In the genomic region with DNA sequence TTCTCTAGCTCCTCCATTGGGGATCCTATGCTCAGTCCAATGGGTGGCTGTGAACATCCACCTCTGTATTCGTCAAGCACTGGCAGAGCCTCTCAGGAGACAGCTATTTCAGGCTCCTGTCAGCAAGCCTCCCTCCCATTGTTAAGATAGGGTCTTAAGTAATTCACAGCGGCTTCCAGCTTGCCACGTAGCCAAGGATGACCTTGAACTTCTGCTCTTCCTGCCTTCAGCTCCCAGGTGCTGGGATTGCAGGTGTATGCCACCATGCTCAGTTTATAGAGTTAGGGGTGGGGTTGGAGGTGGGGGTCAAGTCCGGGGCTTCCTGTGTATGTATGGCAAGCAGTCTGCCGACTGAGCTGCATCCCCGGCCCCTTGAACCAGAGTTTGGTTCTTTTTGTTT, we compare ENCODE assay signal across 29 mouse cellular contexts. TPM values are rescaled to one million over a fixed set of nuclear protein-coding genes. Genes with fewer than 3 reads are reported as not detected.
DNase-seq lines count a peak whose midpoint lies in the region; TF ChIP-seq lines count a peak whose summit lies in the region.
"Had no signal": no experiment of that assay in that cellular context is flagged by ENCODE, and none has a peak within 500 bp of the region (broad histone marks: within the 10 kb centered on the region; RNA-seq: fewer than 3 reads in every experiment).

No protein-coding gene starts in this region.

- H3K4me3 ChIP-seq in E14TG2a.4 (replicated peaks; ENCODE audit: low read length) (peak overlapping the region; percentile 45), ES-Bruce4 (ENCODE audit: low read depth, low read length) (no peak overlapping the region), ES-E14 (ENCODE audit: insufficient read depth in 1 of 2, low read depth in 1 of 2, low read length in 2 of 2, poor library complexity in 1 of 2, severe bottlenecking in 1 of 2) (0 out of 4 replicates have a peak overlapping the region, but pooled peaks of 1 of the 2 experiments have one; percentile 2)
- H3K4me3 ChIP-seq in kidney, adult 2 months (ENCODE audit: insufficient read depth, low read depth, low read length): no peak overlapping the region
- H3K4me3 ChIP-seq: embryonic facial prominence, embryonic 13.5 days; embryonic facial prominence, embryonic 15.5 days; erythroblast, embryonic 14.5 days; forebrain, embryonic 10.5 days; forebrain, embryonic 12.5 days had no signal

- TF ChIP-seq POLR2A in ES-Bruce4 (IDR thresholded peaks at IDR 0.05; ENCODE audit: insufficient read depth, low read length): no peak
- no peak for TF ChIP-seq POLR2A in kidney, adult 2 months (IDR thresholded peaks at IDR 0.05; ENCODE audit: low read depth, low read length)

- H3K9ac ChIP-seq in ES-Bruce4 (ENCODE audit: low read depth, poor library complexity, severe bottlenecking) (no peak overlapping the region), ES-E14 (ENCODE audit: insufficient read depth, low read depth, low read length, poor library complexity, severe bottlenecking) (no peak overlapping the region; the same call in 1 of the 2 replicates)
- H3K9ac ChIP-seq: embryonic facial prominence, embryonic 13.5 days; embryonic facial prominence, embryonic 15.5 days; forebrain, embryonic 12.5 days had no signal

- 73% methylated on average over 6 of the region's 6 CpGs for WGBS in kidney, adult 2 months

- H3K27me3 ChIP-seq in E14TG2a.4 (ENCODE audit: insufficient read depth, low read length) (no peaks in the 10 kb centered on the region), ES-Bruce4 (ENCODE audit: control insufficient read depth, insufficient read depth, low read length, poor library complexity, severe bottlenecking) (no peaks in the 10 kb centered on the region)
- no peaks in the 10 kb centered on the region for H3K27me3 ChIP-seq in kidney, adult 2 months (replicated peaks; ENCODE audit: control insufficient read depth, insufficient read depth, low read length)
- H3K27me3 ChIP-seq: embryonic facial prominence, embryonic 13.5 days; embryonic facial prominence, embryonic 15.5 days; forebrain, embryonic 12.5 days; Patski had no signal

- peaks cover 90% of the 10 kb centered on the region for H3K36me3 ChIP-seq in E14TG2a.4 (ENCODE audit: insufficient read depth, low read length)
- H3K36me3 ChIP-seq in ES-Bruce4 (ENCODE audit: control insufficient read depth, insufficient read depth, low read length, poor library complexity, severe bottlenecking): peaks cover 23% of the 10 kb centered on the region
- peaks cover 53% of the 10 kb centered on the region for H3K36me3 ChIP-seq in ES-E14 (ENCODE audit: control insufficient read depth, insufficient read depth, low read length, poor library complexity, severe bottlenecking)
- H3K36me3 ChIP-seq in kidney, adult 2 months (ENCODE audit: control insufficient read depth, insufficient read depth, low read length): peaks cover 11% of the 10 kb centered on the region; the same call in 1 of the 2 replicates

- H3K27ac ChIP-seq in ES-Bruce4 (ENCODE audit: insufficient read depth, low read length) (peak overlapping the region; percentile 94), ES-E14 (ENCODE audit: insufficient read depth, low read depth, low read length, poor library complexity, severe bottlenecking) (peak overlapping the region; percentile 86; the same call in 1 of the 2 replicates)
- H3K27ac ChIP-seq in kidney, adult 2 months (ENCODE audit: insufficient read depth, low read depth, low read length): no peak overlapping the region
- H3K27ac ChIP-seq: embryonic facial prominence, embryonic 13.5 days; embryonic facial prominence, embryonic 15.5 days; forebrain, embryonic 10.5 days; forebrain, embryonic 12.5 days had no signal

- H3K9me3 ChIP-seq in E14TG2a.4 (ENCODE audit: low read length) (no peaks in the 10 kb centered on the region), ES-Bruce4 (replicated peaks; ENCODE audit: control insufficient read depth, insufficient read depth, low read length, poor library complexity, severe bottlenecking) (no peaks in the 10 kb centered on the region), ES-E14 (ENCODE audit: control insufficient read depth, insufficient read depth, low read depth, low read length) (no peaks in the 10 kb centered on the region)
- H3K9me3 ChIP-seq: embryonic facial prominence, embryonic 13.5 days; embryonic facial prominence, embryonic 15.5 days; forebrain, embryonic 10.5 days; forebrain, embryonic 12.5 days had no signal

- DNase-seq in ES-E14 (ENCODE audit: low read depth, low spot score) (no peak), ZHBTc4 (ENCODE audit: low read depth, low spot score) (peak; percentile 70)
- no peak for DNase-seq in kidney, adult 2 months
- no peak for DNase-seq in c-Kit-positive CD71-positive TER-119-positive erythroid progenitor cells, embryonic 14.5 days (ENCODE audit: low spot score)
- DNase-seq in frontal cortex, postnatal 10 days (ENCODE audit: low spot score in 2 of 2): no peak
- DNase-seq: adrenal gland, adult 8-10 months; adrenal gland, postnatal 14 days; adrenal gland, postnatal 36 days; cerebellum, adult 11 months; cerebellum, adult 18-20 months; cerebellum, adult 8-10 months; cerebellum, adult 9-11 months; cerebellum, postnatal 14 days; cerebellum, postnatal 36 days; embryo, embryonic 11 days had no signal

- peaks cover 97% of the 10 kb centered on the region for H3K4me1 ChIP-seq in E14TG2a.4 (replicated peaks; ENCODE audit: low read depth, low read length)
- H3K4me1 ChIP-seq in ES-Bruce4 (ENCODE audit: control insufficient read depth, insufficient read depth, low read length): peaks cover 35% of the 10 kb centered on the region
- H3K4me1 ChIP-seq in ES-E14 (ENCODE audit: control insufficient read depth in 2 of 2, insufficient read depth in 2 of 2, low read length in 2 of 2, poor library complexity in 1 of 2): peaks cover 25 to 50% of the 10 kb centered on the region in 2 experiments
- peaks cover 10% of the 10 kb centered on the region; the same call in 1 of the 2 replicates for H3K4me1 ChIP-seq in kidney, adult 2 months (ENCODE audit: control insufficient read depth, insufficient read depth, low read length)

- TF ChIP-seq CTCF in E14TG2a.4 (conservative IDR thresholded peaks at IDR 0.05; ENCODE audit: low read length) (no peak), ES-Bruce4 (IDR thresholded peaks at IDR 0.05; ENCODE audit: low read depth, low read length) (no peak)
- TF ChIP-seq CTCF in kidney, adult 2 months (conservative IDR thresholded peaks at IDR 0.05; ENCODE audit: insufficient read depth, insufficient read length, low read depth, low read length): no peak

- in situ Hi-C loops in ES-E14 (cut with MboI; ENCODE audit: low sequenced_read_pairs in 2 of 2, unreplicated experiment in 2 of 2): no loop called here

- peak; percentile 98 for TF ChIP-seq EP300 in ES-Bruce4 (IDR thresholded peaks at IDR 0.05; ENCODE audit: insufficient read depth, low read depth, low read length)

TF ChIP-seq in ES-E14, 5 proteins besides CTCF, POLR2A, EP300 and RAD21:
- TF ChIP-seq CHD2 (IDR thresholded peaks at IDR 0.05; ENCODE audit: low read depth, low read length) (no peak), MAFK (IDR thresholded peaks at IDR 0.05; ENCODE audit: insufficient read depth, low read depth, low read length) (no peak), ZNF384 (IDR thresholded peaks at IDR 0.05; ENCODE audit: low read depth, low read length) (no peak), HCFC1 (IDR thresholded peaks at IDR 0.05; ENCODE audit: borderline replicate concordance, insufficient read depth, low read length) (no peak), ZC3H11A (IDR thresholded peaks at IDR 0.05; ENCODE audit: borderline replicate concordance, low read depth, low read length) (no peak)

RNA-seq across cellular contexts. Expression of gene Csad, which starts 7.4 kb away (rescaled TPM):
- 17.8 and 19.3 TPM in 2 replicates for polyA plus RNA-seq in ES-Bruce4 (2011; ENCODE audit: insufficient read depth, insufficient read length, low read depth, missing spikeins)
- total RNA-seq in ES-E14 (2012; rRNA removed): 47.3 and 51.9 TPM in 2 replicates
- 216 and 255 TPM in 2 replicates for polyA plus RNA-seq in kidney, adult 2 months (2012; rRNA removed)

RNA-seq across cellular contexts. Expression of gene Zfp740, which starts 8.8 kb away (rescaled TPM):
- 53.7 and 54.3 TPM in 2 replicates for polyA plus RNA-seq in ES-Bruce4 (2011; ENCODE audit: insufficient read depth, insufficient read length, low read depth, missing spikeins)
- 97.3 and 98.5 TPM in 2 replicates for total RNA-seq in ES-E14 (2012; rRNA removed)
- polyA plus RNA-seq in kidney, adult 2 months (2012; rRNA removed): 29.1 and 30.3 TPM in 2 replicates

RNA-seq across cellular contexts. Expression of gene Itgb7, which starts 19.8 kb away (rescaled TPM):
- polyA plus RNA-seq in ES-Bruce4 (2011; ENCODE audit: insufficient read depth, insufficient read length, low read depth, missing spikeins): 3.1 and 9.7 TPM in 2 replicates
- 34.0 and 93.0 TPM in 2 replicates for total RNA-seq in ES-E14 (2012; rRNA removed)
- polyA plus RNA-seq in kidney, adult 2 months (2012; rRNA removed): 2.7 and 11.1 TPM in 2 replicates

RNA-seq across cellular contexts. Expression of gene Rarg, which starts 45.4 kb away (rescaled TPM):
- 38.6 and 42.7 TPM in 2 replicates for polyA plus RNA-seq in ES-Bruce4 (2011; ENCODE audit: insufficient read depth, insufficient read length, low read depth, missing spikeins)
- total RNA-seq in ES-E14 (2012; rRNA removed): 101 and 115 TPM in 2 replicates
- 21.2 and 25.6 TPM in 2 replicates for polyA plus RNA-seq in kidney, adult 2 months (2012; rRNA removed)

RNA-seq across cellular contexts. Expression of gene Gm9918, which starts 58.5 kb away (rescaled TPM):
- 0.81 and 1.1 TPM in 2 replicates for polyA plus RNA-seq in ES-Bruce4 (2011; ENCODE audit: insufficient read depth, insufficient read length, low read depth, missing spikeins)
- total RNA-seq in ES-E14 (2012; rRNA removed): 0.45 and 1.0 TPM in 2 replicates
- 0.41 TPM in 2 replicates for polyA plus RNA-seq in kidney, adult 2 months (2012; rRNA removed)
- total RNA-seq: adrenal gland, postnatal 14 days; adrenal gland, postnatal 36 days; common myeloid progenitor, adult 5-6 weeks; MEL had no signal
- polyA plus RNA-seq: activated CD4-positive, CD25-positive, alpha-beta regulatory T cell, adult 4 months; C2C12; erythroblast, embryonic 14.5 days; forebrain, embryonic 14.5 days; forebrain, embryonic 16.5 days had no signal

Comparison
In these comparisons a context has a peak if more than half of its experiments do, and no peak if none do; other contexts are left out.
1. RNA of gene Csad, which starts 7.4 kb away (polyA plus RNA-seq): 216 to 255 TPM in kidney, adult 2 months; 17.8 to 19.3 TPM in ES-Bruce4; every median in the first group is over 10 times any median in the second.